Mouse (Mus musculus): ENCODE results near the gene Nectin1. TPM values are rescaled to one million over a fixed set of nuclear protein-coding genes. Genes with fewer than 3 reads are reported as not detected.

The Nectin1 gene
- polyA plus RNA-seq, 1 experiment, result 1.3 TPM

GRCm38 (mm10) chr9:43731880-43732279 is 11.9 kb upstream of the Nectin1 start:
- Histone ChIP-seq H3K4me1 (ENCODE audit: control insufficient read depth, insufficient read depth, insufficient read length, low read length) (no peaks in the 10 kb centered on the region), H3K27ac (replicated peaks; ENCODE audit: low read depth, low read length) (no peak overlapping the region), H3K4me3 (ENCODE audit: insufficient read depth, low read depth, low read length) (no peak overlapping the region)

GRCm38 (mm10) chr9:43732671-43733070 is 11.1 kb upstream of the Nectin1 start:
- Histone ChIP-seq H3K4me3 (ENCODE audit: insufficient read depth, low read depth, low read length) (no peak overlapping the region), H3K27ac (replicated peaks; ENCODE audit: low read depth, low read length) (no peak overlapping the region), H3K4me1 (ENCODE audit: control insufficient read depth, insufficient read depth, insufficient read length, low read length) (no peaks in the 10 kb centered on the region)

- no peak overlapping the region for H3K27ac ChIP-seq (replicated peaks; ENCODE audit: low read depth, low read length)
- H3K4me1 ChIP-seq (ENCODE audit: control insufficient read depth, insufficient read depth, insufficient read length, low read length), result no peaks in the 10 kb centered on the region
- no peak overlapping the region for H3K4me3 ChIP-seq (ENCODE audit: insufficient read depth, low read depth, low read length)
Observed at GRCm38 (mm10) chr9:43734952-43735351, 8.8 kb upstream of the Nectin1 start.

GRCm38 (mm10) chr9:43736046-43736730 is 7.6 kb upstream of the Nectin1 start:
- Histone ChIP-seq H3K27ac (replicated peaks; ENCODE audit: low read depth, low read length) (no peak overlapping the region), H3K4me1 (ENCODE audit: control insufficient read depth, insufficient read depth, insufficient read length, low read length) (no peaks in the 10 kb centered on the region), H3K4me3 (ENCODE audit: insufficient read depth, low read depth, low read length) (no peak overlapping the region)

- Histone ChIP-seq H3K4me3 (ENCODE audit: insufficient read depth, low read depth, low read length) (no peak overlapping the region), H3K4me1 (ENCODE audit: control insufficient read depth, insufficient read depth, insufficient read length, low read length) (no peaks in the 10 kb centered on the region), H3K27ac (replicated peaks; ENCODE audit: low read depth, low read length) (no peak overlapping the region)
Observed at GRCm38 (mm10) chr9:43737331-43737730, 6.5 kb upstream of the Nectin1 start.

GRCm38 (mm10) chr9:43737871-43738292 is 5.9 kb upstream of the Nectin1 start:
- no peak overlapping the region for H3K27ac ChIP-seq (replicated peaks; ENCODE audit: low read depth, low read length)
- H3K4me1 ChIP-seq (ENCODE audit: control insufficient read depth, insufficient read depth, insufficient read length, low read length), result no peaks in the 10 kb centered on the region; the same call in 1 of the 2 replicates
- H3K4me3 ChIP-seq (ENCODE audit: insufficient read depth, low read depth, low read length), result no peak overlapping the region

- no peak overlapping the region for H3K4me3 ChIP-seq (ENCODE audit: insufficient read depth, low read depth, low read length)
- no peaks in the 10 kb centered on the region; the same call in 1 of the 2 replicates for H3K4me1 ChIP-seq (ENCODE audit: control insufficient read depth, insufficient read depth, insufficient read length, low read length)
- H3K27ac ChIP-seq (replicated peaks; ENCODE audit: low read depth, low read length), result no peak overlapping the region
Observed at GRCm38 (mm10) chr9:43738480-43739084, 5.2 kb upstream of the Nectin1 start.

GRCm38 (mm10) chr9:43741277-43741676 is 2.5 kb upstream of the Nectin1 start:
- no peak overlapping the region for H3K27ac ChIP-seq (replicated peaks; ENCODE audit: low read depth, low read length)
- no peaks in the 10 kb centered on the region; the same call in 1 of the 2 replicates for H3K4me1 ChIP-seq (ENCODE audit: control insufficient read depth, insufficient read depth, insufficient read length, low read length)
- no peak overlapping the region for H3K4me3 ChIP-seq (ENCODE audit: insufficient read depth, low read depth, low read length)

- no peak overlapping the region for H3K27ac ChIP-seq (replicated peaks; ENCODE audit: low read depth, low read length)
- H3K4me1 ChIP-seq (ENCODE audit: control insufficient read depth, insufficient read depth, insufficient read length, low read length), result no peaks in the 10 kb centered on the region; the same call in 1 of the 2 replicates
- no peak overlapping the region for H3K4me3 ChIP-seq (ENCODE audit: insufficient read depth, low read depth, low read length)
Observed at GRCm38 (mm10) chr9:43742066-43742465, 1.7 kb upstream of the Nectin1 start.

- H3K4me3 ChIP-seq (ENCODE audit: insufficient read depth, low read depth, low read length), result peak overlapping the region; percentile 81
- peak overlapping the region; percentile 27; the same call in 1 of the 2 replicates for H3K27ac ChIP-seq (replicated peaks; ENCODE audit: low read depth, low read length)
- H3K4me1 ChIP-seq (ENCODE audit: control insufficient read depth, insufficient read depth, insufficient read length, low read length), result no peaks in the 10 kb centered on the region; the same call in 1 of the 2 replicates
Observed at GRCm38 (mm10) chr9:43742902-43743646, 710 bp upstream of the Nectin1 start.

- no peak overlapping the region for H3K27ac ChIP-seq (replicated peaks; ENCODE audit: low read depth, low read length)
- H3K4me1 ChIP-seq (ENCODE audit: control insufficient read depth, insufficient read depth, insufficient read length, low read length), result no peaks in the 10 kb centered on the region; the same call in 1 of the 2 replicates
- H3K4me3 ChIP-seq (ENCODE audit: insufficient read depth, low read depth, low read length), result peak overlapping the region; percentile 81
Observed at GRCm38 (mm10) chr9:43744138-43744981, 576 bp downstream of the Nectin1 start.

- Histone ChIP-seq H3K4me3 (ENCODE audit: insufficient read depth, low read depth, low read length) (peak overlapping the region; percentile 81), H3K27ac (replicated peaks; ENCODE audit: low read depth, low read length) (no peak overlapping the region)
Observed at GRCm38 (mm10) chr9:43745051-43745792, 1.4 kb downstream of the Nectin1 start.

GRCm38 (mm10) chr9:43745951-43746703 is 2.3 kb downstream of the Nectin1 start:
- Histone ChIP-seq H3K4me3 (ENCODE audit: insufficient read depth, low read depth, low read length) (peak overlapping the region; percentile 81; the same call in 1 of the 2 replicates), H3K4me1 (ENCODE audit: control insufficient read depth, insufficient read depth, insufficient read length, low read length) (peaks cover 4% of the 10 kb centered on the region; the same call in 1 of the 2 replicates), H3K27ac (replicated peaks; ENCODE audit: low read depth, low read length) (no peak overlapping the region)

More at GRCm38 (mm10) chr9:43745051-43745792, 1.4 kb downstream of the Nectin1 start:
- H3K4me1 ChIP-seq (ENCODE audit: control insufficient read depth, insufficient read depth, insufficient read length, low read length), result no peaks in the 10 kb centered on the region; the same call in 1 of the 2 replicates
